In genomic region chr10:64718036-64718435, GRCm38 (mm10) we compare ENCODE assay signal across 15 mouse cellular contexts.
DNase-seq lines count a peak whose midpoint lies in the region; ATAC-seq and TF ChIP-seq lines count a peak whose summit lies in the region.
"Had no signal": no experiment of that assay in that cellular context is flagged by ENCODE, and none has a peak within 500 bp of the region (broad histone marks: within the 10 kb centered on the region; RNA-seq: fewer than 3 reads in every experiment).

No protein-coding gene starts in this region.

- ATAC-seq in kidney, postnatal 0 days (replicated peaks; ENCODE audit: low FRiP score, low read depth), result no peak
- peak; percentile 54; the same call in 1 of the 2 replicates for ATAC-seq in limb, embryonic 13.5 days (ENCODE audit: low FRiP score, low read depth)
- ATAC-seq: inflammation-experienced regulatory T-cells, adult 6 months; liver, embryonic 12.5 days had no signal

- H3K27me3 ChIP-seq in kidney, postnatal 0 days (ENCODE audit: insufficient read depth, low read length), result no peaks in the 10 kb centered on the region
- no peaks in the 10 kb centered on the region for H3K27me3 ChIP-seq in limb, embryonic 13.5 days
- H3K27me3 ChIP-seq: heart, embryonic 12.5 days; liver, embryonic 12.5 days had no signal

- no peaks in the 10 kb centered on the region for H3K36me3 ChIP-seq in kidney, postnatal 0 days (ENCODE audit: insufficient read depth, low read length)
- H3K36me3 ChIP-seq in limb, embryonic 13.5 days, result no peaks in the 10 kb centered on the region
- H3K36me3 ChIP-seq: heart, embryonic 12.5 days; liver, embryonic 12.5 days had no signal

- no peaks in the 10 kb centered on the region for H3K4me1 ChIP-seq in kidney, postnatal 0 days (replicated peaks; ENCODE audit: insufficient read depth, low read length)
- H3K4me1 ChIP-seq in limb, embryonic 13.5 days, result peaks cover 9% of the 10 kb centered on the region
- H3K4me1 ChIP-seq: heart, embryonic 12.5 days; liver, embryonic 12.5 days had no signal

- H3K27ac ChIP-seq in kidney, postnatal 0 days, result no peak overlapping the region
- no peak overlapping the region for H3K27ac ChIP-seq in limb, embryonic 13.5 days
- H3K27ac ChIP-seq: gastrocnemius, adult 2 months; liver, embryonic 12.5 days; macrophage had no signal

- TF ChIP-seq CTCF in kidney, postnatal 0 days (IDR thresholded peaks at IDR 0.05; ENCODE audit: low read depth), result peak; percentile 16; the same call in 1 of the 2 replicates

- WGBS in kidney, postnatal 0 days, result 52% methylated on average over 9 of the region's 9 CpGs
- WGBS in limb, embryonic 13.5 days, result 34% methylated on average over 9 of the region's 9 CpGs

- DNase-seq in cerebellum, adult 18-20 months, result peak; percentile 1 to 5
- no peak for DNase-seq in cerebellum, adult 9-10 months
- DNase-seq in kidney, postnatal 0 days (ENCODE audit: low spot score), result peak; percentile 45
- DNase-seq in kidney, postnatal 25 days, result no peak
- peak; percentile 32 for DNase-seq in NIH3T3 (ENCODE audit: low read depth)
- no peak for DNase-seq in T-cell, adult 2 months (ENCODE audit: low spot score)
- DNase-seq in gastrocnemius, postnatal 36 days, result no peak
- DNase-seq: gastrocnemius, adult 2 months; thymus, adult 2 months had no signal

- H3K4me3 ChIP-seq in kidney, postnatal 0 days (replicated peaks; ENCODE audit: low read depth, low read length), result no peak overlapping the region
- no peak overlapping the region for H3K4me3 ChIP-seq in limb, embryonic 13.5 days
- H3K4me3 ChIP-seq: gastrocnemius, adult 2 months; heart, embryonic 12.5 days; liver, embryonic 12.5 days; myocyte had no signal

- H3K9me3 ChIP-seq in kidney, postnatal 0 days (replicated peaks; ENCODE audit: low read length), result no peaks in the 10 kb centered on the region
- H3K9me3 ChIP-seq in limb, embryonic 13.5 days, result no peaks in the 10 kb centered on the region
- H3K9me3 ChIP-seq: heart, embryonic 12.5 days; liver, embryonic 12.5 days had no signal

- intact Hi-C loops in gastrocnemius, postnatal 36 days (cut with DNase I), result no loop called here

- no peak overlapping the region for H3K4me2 ChIP-seq in kidney, postnatal 0 days (ENCODE audit: low read length)
- H3K4me2 ChIP-seq in limb, embryonic 13.5 days (replicated peaks), result peak overlapping the region; percentile 30
- H3K4me2 ChIP-seq: heart, embryonic 12.5 days; liver, embryonic 12.5 days had no signal

- no peak overlapping the region for H3K9ac ChIP-seq in kidney, postnatal 0 days (ENCODE audit: low read depth, low read length)
- H3K9ac ChIP-seq in limb, embryonic 13.5 days, result no peak overlapping the region
- H3K9ac ChIP-seq: heart, embryonic 12.5 days; liver, embryonic 12.5 days had no signal

Comparison
In these comparisons a context has a peak if more than half of its experiments do, and no peak if none do; other contexts are left out.
1. DNase-seq: peak in cerebellum, adult 18-20 months (2 of 2), kidney, postnatal 0 days (single experiment) and NIH3T3 (single experiment); none in cerebellum, adult 9-10 months (single experiment), kidney, postnatal 25 days (0 of 2), T-cell, adult 2 months (single experiment) and gastrocnemius, postnatal 36 days (0 of 2).